Mouse (Mus musculus) layer of hippocampus, adult 11-12 months (tissue): Measurements from ENCODE around the gene Cyp2d22.
"Not testable (repeated sequence)": the region's sequence is repeated elsewhere in the genome, so short reads cannot be mapped to it uniquely, and the experiment has no call there.

Source experiments
- DNase-seq: peaks from one replicate; pipeline ENCODE4 v3.0.0; 2022; ENCODE audit warnings: low spot score

Cyp2d22 gene

DNA sequence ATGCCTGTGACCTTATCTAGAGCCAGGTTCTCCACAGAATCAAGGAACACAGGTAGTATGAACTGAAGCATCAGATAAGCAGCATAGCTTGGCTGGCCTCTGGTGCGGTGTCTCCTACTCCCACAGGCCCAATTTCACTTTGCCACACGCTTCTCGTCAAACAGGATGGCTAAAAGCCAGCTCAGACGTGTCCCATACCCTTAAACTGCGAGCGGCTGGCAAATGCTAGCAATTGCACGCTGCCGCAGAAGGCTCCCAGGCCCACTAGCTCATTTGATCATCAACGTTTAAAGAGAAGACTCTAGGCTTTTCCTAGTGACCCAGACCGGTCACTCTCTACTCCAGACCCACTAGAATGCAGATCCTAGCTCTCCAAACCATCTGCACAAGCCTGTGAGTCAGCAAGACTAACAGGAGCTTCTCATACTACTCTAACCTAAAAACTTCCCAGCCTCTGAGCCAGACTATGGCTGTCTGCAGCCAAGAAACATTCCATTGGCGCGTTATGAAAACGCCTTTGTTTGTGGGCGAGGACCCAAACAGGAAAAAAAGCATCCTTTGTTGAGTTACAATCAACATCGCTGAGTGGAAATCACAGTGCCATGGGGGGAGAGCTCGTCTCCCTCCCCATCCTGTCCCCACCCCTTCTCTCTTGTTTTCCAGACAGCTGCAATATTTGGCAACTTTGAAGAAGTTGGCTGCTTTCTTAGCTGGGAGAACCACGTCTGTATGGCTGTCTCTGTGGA lies 3.5 kb downstream of the Cyp2d22 start:
- DNase-seq = peak; percentile 75

GRCm38 (mm10) chr15:82375855-82376254 lies 4.2 kb downstream of the Cyp2d22 start:
- DNase-seq = no peak

GRCm38 (mm10) chr15:82374437-82374836 lies 5.6 kb downstream of the Cyp2d22 start:
- DNase-seq = no peak

- no peak for DNase-seq
These were observed 7.1 kb downstream of the Cyp2d22 start for GRCm38 (mm10) chr15:82372991-82373390.

GRCm38 (mm10) chr15:82372446-82372845 lies 7.6 kb downstream of the Cyp2d22 start:
- DNase-seq = no peak

DNA sequence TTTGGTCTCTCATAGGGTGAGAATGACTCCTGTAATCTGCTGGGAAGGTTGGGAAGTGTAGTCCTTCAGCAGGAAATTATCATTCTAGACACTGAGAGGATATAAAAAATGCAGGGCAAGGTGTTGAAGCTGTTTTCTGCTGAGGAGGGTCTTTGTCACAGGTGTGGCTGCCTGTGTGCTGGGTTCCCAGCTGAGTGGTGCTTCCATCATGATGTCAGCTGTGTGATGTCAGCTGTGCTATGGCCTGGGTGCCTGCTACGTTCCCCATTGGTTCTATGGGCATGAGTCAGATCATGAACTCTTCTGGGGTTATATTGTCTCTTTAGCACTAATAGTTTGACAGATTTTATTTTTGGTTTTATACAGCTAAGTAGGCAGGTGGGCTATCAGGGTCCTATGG lies 11.2 kb downstream of the Cyp2d22 start:
- no peak for DNase-seq

GRCm38 (mm10) chr15:82368146-82368545 lies 11.9 kb downstream of the Cyp2d22 start:
- no peak for DNase-seq

DNA sequence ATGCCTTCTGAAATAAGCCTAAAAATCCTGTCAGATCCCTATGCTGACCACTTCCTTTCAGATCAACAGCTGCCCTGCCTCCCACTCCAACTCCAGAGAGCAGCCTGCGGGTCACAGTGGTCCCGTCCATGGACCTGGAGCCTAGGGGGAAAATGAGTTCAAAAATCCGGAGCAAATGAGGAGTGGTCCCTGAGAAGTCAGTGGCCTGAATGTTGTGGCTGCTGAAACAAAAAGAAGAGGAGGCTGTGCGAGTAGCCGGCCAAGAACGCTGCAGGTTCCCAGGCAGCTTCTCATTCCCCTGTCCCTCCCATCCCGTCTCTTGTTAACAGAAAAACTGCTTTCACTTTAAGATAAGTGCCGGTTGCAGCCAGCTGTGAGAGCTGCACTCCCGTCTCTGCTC lies 15.5 kb downstream of the Cyp2d22 start:
- DNase-seq = not testable (repeated sequence)

GRCm38 (mm10) chr15:82363801-82364200 lies 16.3 kb downstream of the Cyp2d22 start:
- not testable (repeated sequence) for DNase-seq

GRCm38 (mm10) chr15:82362234-82362633 lies 17.8 kb downstream of the Cyp2d22 start:
- DNase-seq = no peak

- DNase-seq = no peak
These were observed 18.5 kb downstream of the Cyp2d22 start for GRCm38 (mm10) chr15:82361459-82362018.

GRCm38 (mm10) chr15:82358431-82359260 lies 21.4 kb downstream of the Cyp2d22 start:
- no peak for DNase-seq

DNA sequence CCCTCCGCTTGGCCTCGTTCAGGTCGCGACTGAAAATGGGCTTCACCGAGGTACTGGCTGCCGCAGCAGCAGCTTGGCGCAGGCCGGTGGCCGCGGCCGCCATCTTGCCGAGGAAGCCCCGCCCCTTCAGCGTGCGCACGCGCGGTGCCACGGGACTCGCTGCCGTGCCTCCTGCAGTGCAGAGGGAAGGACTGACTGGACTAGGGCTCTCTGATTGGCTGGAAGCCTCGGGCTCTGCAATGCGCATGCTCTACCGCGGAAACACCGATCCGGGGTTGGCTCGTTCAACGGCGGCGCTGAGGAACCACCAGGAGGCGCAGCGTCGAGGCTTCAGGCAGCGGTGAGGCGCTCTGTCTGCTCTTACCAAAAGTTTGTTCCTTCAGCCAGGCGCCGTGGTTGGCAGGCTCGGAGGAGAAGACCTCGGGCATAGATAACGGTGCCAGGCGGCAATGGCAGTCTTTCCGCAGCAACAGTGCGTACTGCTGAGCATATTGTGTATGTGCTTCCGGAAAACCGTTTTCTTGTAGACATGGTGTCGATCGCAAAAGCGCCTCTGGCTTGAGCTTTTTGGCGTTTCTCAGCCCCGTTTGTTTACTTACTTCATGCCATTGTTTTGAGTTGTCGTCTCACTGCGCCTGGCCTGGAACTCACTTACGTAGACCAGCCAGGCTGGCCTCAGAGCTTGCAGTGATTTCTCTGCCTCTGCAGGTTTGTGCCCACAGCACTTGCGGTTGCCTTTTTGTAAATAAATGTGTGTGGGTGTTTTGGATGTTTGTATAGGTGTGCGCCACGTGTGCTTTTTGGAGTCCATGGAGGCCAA lies 25.7 kb downstream of the Cyp2d22 start, which contains the start of gene Ndufa6:
Gene Ndufa6, minus strand, starts transcription at position 197 of the 820 bp plus-strand sequence.
- peak; percentile 97 for DNase-seq

GRCm38 (mm10) chr15:82353745-82354113 lies 26.3 kb downstream of the Cyp2d22 start:
- DNase-seq = no peak

DNA sequence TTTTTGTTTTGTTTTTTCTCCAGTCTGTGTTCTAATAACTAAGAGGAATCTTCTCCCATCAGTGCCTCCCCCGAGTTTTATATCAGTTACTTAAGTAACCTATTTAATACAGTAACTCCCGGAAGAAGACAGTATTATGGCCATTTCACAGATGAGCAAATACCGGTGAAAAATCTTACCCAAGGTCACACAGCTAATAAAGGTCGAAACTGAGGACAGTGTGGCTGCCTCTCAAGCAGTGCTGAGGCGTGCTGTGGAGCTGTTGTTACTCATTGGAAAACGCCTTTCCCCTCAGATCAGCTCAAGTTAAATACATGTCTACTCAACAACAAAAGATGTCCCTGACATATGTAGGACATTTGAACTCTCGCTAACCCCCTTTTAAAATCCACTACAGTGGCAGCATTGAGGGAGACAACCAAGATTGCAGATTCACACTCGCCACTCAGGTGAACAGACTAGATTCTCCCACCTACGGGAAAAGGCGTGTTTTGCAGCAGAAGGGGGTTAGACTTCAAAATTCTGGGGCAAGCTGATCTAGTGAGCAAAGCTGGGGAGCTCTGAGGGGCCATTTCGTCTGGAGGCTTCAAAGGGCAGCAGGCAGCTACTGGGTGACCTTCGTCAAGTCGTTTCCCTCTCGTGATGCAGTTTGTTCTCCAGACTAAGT lies 26.8 kb downstream of the Cyp2d22 start:
- no peak for DNase-seq

DNA sequence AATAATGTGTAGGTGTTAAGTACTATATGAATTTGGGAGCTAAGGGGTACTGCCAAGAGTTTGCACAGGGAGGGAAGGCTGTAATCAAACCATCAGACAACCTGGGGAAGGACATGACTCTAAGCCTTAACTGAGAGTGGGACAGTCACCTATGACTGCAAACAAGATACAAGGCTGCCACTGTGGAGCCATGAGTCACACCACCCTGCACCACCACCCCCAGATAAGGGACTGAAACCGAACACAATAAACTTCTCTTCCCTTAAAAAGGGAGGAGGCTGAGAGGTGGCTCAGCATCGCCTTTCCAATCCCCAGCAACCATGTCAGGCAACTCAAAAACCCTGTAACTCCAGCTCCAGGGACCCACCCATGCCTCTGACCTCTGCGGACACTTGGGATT lies 28.6 kb downstream of the Cyp2d22 start:
- no peak for DNase-seq

DNA sequence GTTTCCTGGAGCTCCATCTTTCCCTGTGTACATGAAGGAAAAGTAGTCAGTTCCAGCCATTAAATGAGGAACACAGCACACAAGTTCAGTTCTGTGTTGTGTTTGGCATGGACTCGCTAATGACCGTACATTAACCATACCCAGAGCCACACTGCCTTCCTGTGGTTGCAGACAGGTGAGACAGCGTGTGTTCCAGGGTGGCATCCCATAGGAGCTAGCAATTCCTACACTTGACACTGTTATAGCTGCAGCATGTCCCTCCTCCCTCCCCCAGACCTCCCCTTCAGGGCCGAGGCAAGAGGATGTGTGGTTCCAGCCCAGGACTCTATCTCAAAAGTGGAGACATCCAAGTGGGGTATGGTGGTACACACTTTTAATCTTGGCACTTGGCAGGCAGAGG lies 29.7 kb downstream of the Cyp2d22 start:
- DNase-seq = no peak

DNA sequence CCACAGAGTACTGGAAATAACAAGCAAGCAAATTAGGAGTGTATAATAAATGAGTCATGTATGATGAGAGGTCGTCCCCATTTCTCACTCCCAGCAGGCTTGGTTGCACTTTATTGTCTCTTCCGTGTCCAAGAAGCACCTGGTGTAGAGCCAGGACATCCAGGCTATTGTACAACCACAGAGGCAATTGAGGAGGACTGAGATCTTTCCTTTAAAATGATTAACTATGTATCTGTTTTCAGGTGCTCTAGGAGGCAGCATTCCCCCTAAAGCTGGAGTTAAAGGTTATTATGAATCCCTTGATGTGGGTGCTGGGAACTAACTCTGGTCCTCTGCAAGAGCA lies 31.1 kb downstream of the Cyp2d22 start:
- no peak for DNase-seq

DNA sequence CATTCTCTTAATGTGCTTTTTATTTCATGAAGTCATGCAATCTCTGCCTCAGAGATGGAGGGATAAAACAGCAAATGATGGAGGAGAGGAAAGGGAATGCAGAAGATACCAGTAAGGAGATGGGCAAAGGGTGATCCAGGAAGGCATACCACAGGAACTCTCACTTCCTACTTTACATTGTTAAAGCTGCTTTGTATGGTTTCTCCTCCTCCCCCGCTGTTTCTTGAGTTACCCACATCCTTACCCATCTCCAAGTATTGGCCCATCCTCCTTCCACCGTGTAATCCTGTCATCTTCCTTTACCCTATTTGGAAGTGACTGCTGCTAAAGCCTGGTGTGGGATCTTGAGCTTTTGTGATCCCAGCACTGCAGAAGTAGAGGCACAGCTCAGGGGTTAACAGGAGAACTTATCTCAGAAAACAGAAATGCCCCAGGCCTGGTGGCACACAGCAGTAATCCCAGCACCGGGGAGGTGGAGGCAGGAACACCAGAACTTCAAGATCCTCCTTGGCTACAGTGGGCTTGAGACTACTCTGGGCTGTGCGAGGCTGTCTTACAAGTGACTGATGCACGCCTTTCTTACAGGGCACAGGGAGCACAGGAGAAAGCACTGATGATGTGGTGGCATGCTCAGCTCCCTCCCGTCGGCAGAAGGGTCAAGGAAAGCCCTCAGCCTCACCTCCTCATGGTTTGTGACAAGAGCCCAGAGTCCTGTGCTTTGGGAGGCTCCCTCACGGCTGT lies 31.6 kb downstream of the Cyp2d22 start:
- DNase-seq = no peak

- no peak for DNase-seq
These were observed 32.2 kb downstream of the Cyp2d22 start for GRCm38 (mm10) chr15:82347852-82348251.

GRCm38 (mm10) chr15:82347303-82347676 lies 32.8 kb downstream of the Cyp2d22 start:
- no peak for DNase-seq
